Mouse (Mus musculus): ENCODE measurements around the gene Pkhd1.

DNA sequence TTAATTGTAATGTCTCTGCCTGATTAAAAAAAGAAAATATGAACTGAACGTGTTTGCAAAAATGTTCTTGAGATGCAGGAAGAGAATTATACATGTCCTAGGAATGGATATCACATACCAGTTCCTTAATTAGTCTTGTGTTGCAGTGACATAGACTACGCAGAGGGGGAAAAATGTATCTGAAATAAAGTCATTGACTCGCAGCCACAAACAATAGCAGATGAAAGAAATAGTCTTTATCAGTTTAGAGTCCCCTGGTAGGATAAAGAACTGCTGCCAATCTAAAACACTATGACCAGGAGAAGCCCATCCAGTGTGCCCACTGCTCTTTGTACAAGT lies 188.8 kb downstream of the Pkhd1 start:
- TF ChIP-seq POLR2A (IDR thresholded peaks at IDR 0.05; ENCODE audit: insufficient read depth, low read depth, low read length): no peak
- no peak for TF ChIP-seq CTCF (IDR thresholded peaks at IDR 0.05; ENCODE audit: insufficient read depth, low read depth, low read length)

Data from olfactory bulb, adult 2 months (tissue).